Mouse (Mus musculus) right cerebral cortex, postnatal 10 days (tissue): ENCODE results near the gene Ndufc1.
A peak's percentile ranks its signal among the peaks of the same experiment; 100 is the strongest.
"Not testable (repeated sequence)": the region's sequence is repeated elsewhere in the genome, so short reads cannot be mapped to it uniquely, and the experiment has no call there.

ENCODE experiments used
- DNase-seq, 2 experiments: peaks; one replicate each; pipeline ENCODE4 v3.0.0; 2021; ENCODE audit warnings: low spot score in 2 of 2

The Ndufc1 gene

DNA sequence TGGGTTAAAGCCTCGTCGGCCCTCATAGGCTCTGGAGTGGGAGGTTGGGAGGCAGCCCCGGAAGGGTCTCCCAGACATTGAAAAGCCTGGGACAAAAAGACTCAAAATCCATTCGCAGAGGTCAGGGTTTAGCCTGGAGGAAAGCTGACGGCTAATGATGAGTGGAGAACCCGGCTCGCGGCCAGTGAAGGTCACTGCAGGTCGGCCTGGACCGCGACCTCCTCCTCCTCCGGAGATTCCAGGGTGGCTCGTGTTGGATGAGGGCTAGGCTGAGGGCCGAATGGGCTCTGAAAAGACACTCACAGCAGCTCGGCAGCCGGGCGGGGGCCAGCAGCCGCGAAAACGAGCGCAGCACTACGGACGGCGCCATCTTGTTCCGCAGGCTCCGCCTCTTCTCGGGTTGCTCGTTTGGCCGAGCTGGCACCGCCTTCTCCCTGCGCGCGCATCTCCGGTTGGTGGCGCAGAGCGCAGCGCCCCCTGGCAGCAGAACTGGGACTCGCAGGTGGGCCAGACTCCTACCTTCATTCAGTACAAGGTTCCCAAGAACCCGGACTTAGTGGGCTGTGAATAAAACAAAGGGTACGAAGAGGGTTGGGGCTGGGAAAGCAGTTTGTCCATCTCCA lies at the start of gene Ndufc1:
Gene Ndufc1 (minus strand): TSS at position 428 of the 623 bp plus-strand sequence.
- DNase-seq: peak; percentile 96 to 98

DNA sequence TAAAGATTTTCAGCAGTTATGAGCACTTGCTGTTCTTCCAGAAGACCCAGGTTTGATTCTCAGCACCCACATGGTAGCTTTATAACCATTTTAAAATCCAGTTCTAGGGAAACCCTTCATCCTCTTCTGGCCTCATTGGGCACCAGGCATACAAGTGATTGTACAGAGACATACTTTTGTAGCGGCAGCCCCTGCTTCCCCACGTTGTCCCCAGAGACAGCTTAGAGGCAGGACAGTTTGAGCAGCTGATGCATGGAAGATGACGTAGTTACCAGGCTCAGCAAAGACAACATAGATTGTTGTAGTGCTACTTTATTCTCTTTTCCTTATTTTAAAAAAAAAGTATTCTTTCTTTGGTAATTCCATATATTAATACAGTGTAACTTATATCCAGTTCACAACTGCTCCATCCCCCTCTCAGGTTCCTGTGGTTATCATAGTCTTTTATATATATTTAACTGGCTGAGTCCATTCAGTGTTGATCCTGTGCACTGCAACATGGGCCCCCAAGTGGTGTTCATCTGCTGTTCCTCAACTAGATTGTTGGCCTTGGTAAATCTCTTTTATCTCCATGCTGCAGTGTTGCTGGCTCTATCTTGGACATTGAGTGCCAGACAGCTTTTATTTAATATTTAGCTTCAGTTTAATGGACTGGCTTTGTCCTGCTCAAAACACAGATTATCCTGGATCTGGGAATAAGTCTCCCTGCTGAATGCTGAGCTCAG lies 26.2 kb upstream of the Ndufc1 start:
- no peak for DNase-seq

DNA sequence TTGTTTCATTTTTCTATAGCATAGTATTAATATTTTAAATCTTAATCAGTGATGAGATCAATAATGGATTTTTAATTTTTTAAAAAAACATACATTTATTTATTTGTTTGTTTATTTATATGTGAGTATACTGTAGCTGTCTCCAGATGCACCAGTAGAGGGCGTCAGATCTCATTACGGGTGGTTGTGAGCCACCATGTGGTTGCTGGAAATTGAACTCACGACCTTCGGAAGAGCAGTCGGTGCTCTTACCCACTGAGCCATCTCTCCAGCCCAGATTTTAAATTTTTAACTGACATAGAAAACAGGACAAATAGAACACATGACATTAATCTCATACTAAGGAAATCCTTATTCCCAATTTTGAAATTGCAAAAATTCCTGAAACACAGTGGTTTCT lies 25.6 kb upstream of the Ndufc1 start:
- not testable (repeated sequence) for DNase-seq

- DNase-seq: no peak
Observed at GRCm38 (mm10) chr3:51425394-51425793, 16.6 kb upstream of the Ndufc1 start.

GRCm38 (mm10) chr3:51421921-51422320 lies 13.1 kb upstream of the Ndufc1 start:
- DNase-seq: no peak

GRCm38 (mm10) chr3:51417966-51418365 lies 9.2 kb upstream of the Ndufc1 start:
- DNase-seq: no peak

DNA sequence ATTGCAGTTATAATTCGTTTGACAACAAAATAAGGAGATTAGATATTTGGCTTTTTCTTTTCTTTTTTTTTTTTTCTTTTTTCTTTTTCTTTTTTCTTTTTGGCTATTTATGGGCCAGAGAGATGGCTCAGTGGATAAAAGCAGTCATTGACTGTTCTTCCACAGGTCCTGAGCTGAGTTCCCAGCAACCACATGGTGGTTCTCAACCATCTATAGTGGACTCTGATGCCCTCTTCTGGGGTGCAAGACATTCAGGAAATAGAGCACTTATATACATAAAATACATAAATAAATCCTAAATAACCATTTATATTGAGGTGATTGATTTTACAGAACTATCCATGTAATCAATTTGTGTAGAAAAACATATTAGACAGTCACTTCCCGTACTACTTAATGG lies 8.7 kb upstream of the Ndufc1 start:
- no peak for DNase-seq

GRCm38 (mm10) chr3:51417135-51417458 lies 8.3 kb upstream of the Ndufc1 start:
- DNase-seq: no peak

DNA sequence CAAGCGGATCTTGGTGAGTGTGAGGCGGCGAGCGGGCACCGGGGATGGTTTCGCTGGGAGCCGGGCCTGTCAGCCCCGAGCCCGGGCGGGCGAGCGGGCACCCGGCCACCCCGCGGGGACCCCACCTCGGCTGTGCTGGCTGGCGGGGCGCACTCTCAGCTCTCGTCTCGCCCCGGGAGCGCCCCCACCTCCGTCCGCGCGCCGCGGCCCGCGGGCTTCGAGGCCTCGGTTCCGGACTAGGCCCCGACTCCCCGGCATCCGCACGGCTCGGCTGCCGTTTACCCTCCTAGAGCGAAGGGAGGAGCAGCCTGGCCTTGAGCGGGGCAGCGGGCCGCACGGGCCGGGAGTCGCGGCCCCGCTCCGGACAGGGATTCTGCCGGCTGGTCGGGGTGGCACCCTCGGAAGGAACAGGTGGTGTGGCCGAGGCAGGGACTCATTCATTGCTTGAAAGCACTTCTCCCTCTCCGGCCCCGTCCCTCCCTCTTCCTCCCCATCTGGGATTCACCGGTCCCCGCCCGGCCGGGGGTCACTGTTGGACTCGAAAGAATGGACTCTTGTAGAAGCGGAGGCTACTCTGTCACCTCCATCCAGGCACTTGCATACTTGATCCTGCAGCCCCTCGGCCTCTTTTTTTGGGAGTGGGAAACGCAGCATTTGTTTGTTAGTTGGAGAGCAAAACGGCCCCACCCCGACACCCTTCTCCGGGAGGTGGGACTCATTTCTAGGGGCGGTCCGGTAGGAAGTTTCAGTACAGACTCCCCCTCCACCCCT lies 7.8 kb upstream of the Ndufc1 start:
- peak; percentile 56 to 63 for DNase-seq

- no peak for DNase-seq
Observed at GRCm38 (mm10) chr3:51416073-51416363, 7.2 kb upstream of the Ndufc1 start.

DNA sequence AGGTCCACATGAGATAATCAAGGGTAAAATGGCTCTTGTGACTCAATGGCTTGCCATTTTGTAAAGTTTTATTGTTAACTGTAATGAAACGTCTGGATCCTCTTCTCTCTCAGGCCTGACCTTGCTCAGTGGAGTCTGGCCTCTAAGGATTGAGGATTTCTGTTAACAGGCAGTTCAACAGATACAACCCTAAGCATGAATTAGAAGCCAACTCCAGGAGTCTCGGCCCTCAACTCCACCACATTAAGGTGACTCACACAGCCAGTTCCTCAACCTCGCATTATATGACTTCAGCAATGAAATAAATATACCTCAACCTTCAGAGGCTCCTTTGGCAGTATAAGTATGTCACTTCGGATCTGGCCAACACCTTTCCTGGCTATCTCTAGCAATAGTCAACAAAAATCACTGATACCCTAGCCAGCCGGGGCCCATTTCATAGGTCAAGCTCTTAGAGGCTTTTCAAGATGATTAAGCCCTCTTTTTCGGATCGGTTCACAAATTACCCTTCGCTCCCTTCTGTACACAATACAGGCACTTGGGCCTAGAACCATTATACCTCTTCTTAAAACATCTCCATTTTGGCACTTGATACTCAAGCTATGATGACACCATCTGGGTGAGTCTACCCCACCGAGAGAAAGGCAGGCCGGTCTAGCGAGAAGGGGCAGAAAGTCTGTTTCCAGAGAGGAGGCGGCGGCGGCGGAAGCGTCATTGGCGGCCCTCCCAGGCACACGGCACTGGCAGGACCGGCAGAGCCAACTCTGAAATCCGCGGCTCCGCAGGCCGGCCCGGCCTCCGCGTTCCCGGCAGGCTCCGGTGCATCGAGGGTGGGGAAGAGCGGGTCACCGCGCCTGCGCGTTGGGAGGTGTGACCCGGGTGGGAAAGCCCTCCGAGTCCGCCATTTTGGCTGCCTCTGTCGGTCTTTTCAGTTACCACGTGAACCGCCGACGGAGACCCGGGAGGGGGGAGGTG lies 6.6 kb upstream of the Ndufc1 start, which contains the start of gene Naa15:
Gene Naa15 (plus strand): TSS at position 51 of the 975 bp plus-strand sequence.
- DNase-seq: peak; percentile 97 to 98

GRCm38 (mm10) chr3:51413276-51413675 lies 4.5 kb upstream of the Ndufc1 start:
- no peak for DNase-seq

GRCm38 (mm10) chr3:51412457-51412856 lies 3.7 kb upstream of the Ndufc1 start:
- no peak for DNase-seq

- peak in 1 of 2 experiments; percentile 44 for DNase-seq
Observed at GRCm38 (mm10) chr3:51407870-51408560, 773 bp downstream of the Ndufc1 start.

DNA sequence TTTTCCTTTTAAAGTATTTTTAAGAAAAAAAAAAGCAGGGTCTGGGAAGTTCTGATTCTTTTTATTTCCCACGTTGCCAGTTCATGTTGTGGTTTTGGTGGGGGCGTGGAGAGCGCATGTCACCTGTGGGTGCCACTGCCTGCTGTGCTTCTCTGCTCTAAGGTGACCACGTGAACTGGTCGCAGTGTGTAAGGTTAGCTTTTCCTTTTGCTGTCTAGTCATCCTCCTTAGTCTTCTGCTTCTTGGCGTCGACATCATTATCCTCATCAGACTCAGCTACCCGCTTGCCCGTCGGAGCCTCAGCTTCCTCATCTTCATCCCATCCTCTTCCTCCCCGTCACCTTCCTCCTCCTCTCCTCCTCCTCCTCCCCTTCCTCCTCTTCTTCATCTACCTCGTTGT lies 6.2 kb downstream of the Ndufc1 start:
- no peak for DNase-seq

- DNase-seq: not testable (repeated sequence)
Observed at GRCm38 (mm10) chr3:51402054-51402453, 6.7 kb downstream of the Ndufc1 start.

DNA sequence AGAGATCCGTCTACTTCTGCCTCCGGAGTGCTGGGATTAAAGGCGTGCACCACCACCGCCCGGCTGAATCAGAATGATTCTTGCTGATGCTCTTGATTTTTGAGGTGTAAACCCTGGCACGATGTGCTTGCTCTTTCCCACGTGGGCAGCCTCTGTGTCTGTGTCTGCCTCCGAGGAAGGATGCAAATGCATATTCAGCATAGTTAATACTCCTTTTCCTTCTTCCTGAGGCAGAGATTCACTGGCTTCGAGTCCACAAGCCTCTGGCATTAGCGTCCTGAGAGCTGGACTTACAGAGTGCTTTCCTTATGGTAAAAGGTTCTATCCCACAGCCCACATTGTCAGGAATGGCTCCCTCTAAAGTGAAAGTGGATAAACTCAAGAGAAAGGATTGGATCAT lies 8.1 kb downstream of the Ndufc1 start:
- no peak for DNase-seq

DNA sequence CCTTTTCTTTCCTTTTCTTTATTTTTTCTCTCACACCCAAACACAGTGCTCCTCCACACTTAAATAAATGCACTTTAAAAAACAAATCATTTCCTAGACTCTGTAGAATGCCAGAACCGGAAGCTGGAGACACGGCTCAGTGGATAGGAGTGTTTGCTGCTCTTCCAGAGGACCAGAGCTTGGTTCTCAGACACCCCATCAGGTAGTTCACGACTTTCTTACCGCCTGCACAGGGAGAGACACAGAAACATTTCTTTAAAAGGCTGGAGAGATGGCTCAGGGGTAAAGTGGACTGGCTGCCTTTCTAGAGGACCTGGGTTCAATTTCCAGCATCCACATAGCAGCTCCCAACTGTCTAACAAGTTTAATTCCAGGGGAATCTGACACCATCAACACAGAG lies 9.3 kb downstream of the Ndufc1 start:
- no peak for DNase-seq

GRCm38 (mm10) chr3:51398667-51399066 lies 10.1 kb downstream of the Ndufc1 start:
- DNase-seq: no peak

- no peak for DNase-seq
Observed at GRCm38 (mm10) chr3:51397700-51398299, 11.0 kb downstream of the Ndufc1 start.
